Mouse (Mus musculus) kidney, postnatal 0 days (tissue): ENCODE data around the gene Gm10037. TPM values are rescaled to one million over a fixed set of nuclear protein-coding genes. Genes with fewer than 3 reads are reported as not detected.
A peak's percentile ranks its signal among the peaks of the same experiment; 100 is the strongest.
"Not testable (repeated sequence)": the region's sequence is repeated elsewhere in the genome, so short reads cannot be mapped to it uniquely, and the experiment has no call there.

Source experiments
- ATAC-seq: fragments of 200-750 bp; cut with Nextera tagmentation; replicated peaks from 2 replicates; pipeline ENCODE4 v1.8.0; 2017; ENCODE audit warnings: low read depth, moderate number of reproducible peaks, moderate TSS enrichment, moderate library complexity; ENCODE audit not compliant: low FRiP score
- DNase-seq: peaks from one replicate; pipeline ENCODE4 v3.0.0-alpha.2; 2016; ENCODE audit warnings: low spot score
- H3K27ac ChIP-seq: fragments of 300-500 bp; sonication (generic); 2 replicates; pipeline ENCODE4 v1.5.1; 2014; ENCODE audit warnings: mild to moderate bottlenecking
- H3K27me3 ChIP-seq: fragments of 300-500 bp; sonication (generic); 2 replicates; pipeline ENCODE4 v1.6.1; 2014; ENCODE audit warnings: low read length, mixed read lengths; ENCODE audit not compliant: insufficient read depth
- H3K36me3 ChIP-seq: fragments of 300-500 bp; sonication (generic); 2 replicates; pipeline ENCODE4 v1.6.1; 2014; ENCODE audit warnings: low read length, mixed read lengths; ENCODE audit not compliant: insufficient read depth
- H3K4me1 ChIP-seq: fragments of 300-500 bp; sonication (generic); replicated peaks from 2 replicates; pipeline ENCODE4 v1.6.1; 2014; ENCODE audit warnings: antibody characterized with exemption, low read length, mixed read lengths; ENCODE audit not compliant: insufficient read depth
- H3K4me2 ChIP-seq: fragments of 300-500 bp; sonication (generic); 2 replicates; pipeline ENCODE4 v1.6.1; 2014; ENCODE audit warnings: mild to moderate bottlenecking, low read length, moderate library complexity, mixed read lengths
- H3K4me3 ChIP-seq: fragments of 300-500 bp; sonication (generic); replicated peaks from 2 replicates; pipeline ENCODE4 v1.5.1; 2014; ENCODE audit warnings: low read depth, low read length
- H3K9ac ChIP-seq: fragments of 300-500 bp; sonication (generic); 2 replicates; pipeline ENCODE4 v1.6.1; 2014; ENCODE audit warnings: low read depth, low read length
- H3K9me3 ChIP-seq: fragments of 300-500 bp; sonication (generic); replicated peaks from 2 replicates; pipeline ENCODE4 v1.6.1; 2016; ENCODE audit warnings: low read length, inconsistent platforms, mixed read lengths
- CTCF ChIP-seq: IDR thresholded peaks from 2 replicates; pipeline ENCODE4 v1.5.1; 2016; ENCODE audit warnings: antibody characterized with exemption, low read depth, mild to moderate bottlenecking, moderate library complexity
- WGBS: fragments of 180-500 bp; shearing (Covaris S2); extraction: QIAGEN DNeasy Blood & Tissue Kit; methylation state at CpG from one replicate; pipeline ENCODE4 v1.1.7; 2014; 5-methylcytosine and 5-hydroxymethylcytosine counted together
- polyA plus RNA-seq: library from polyadenylated mRNA; unstranded; fragments of >200 nt; fragmentation: Nextera tagmentation; extraction: Ambion mirVana; gene quantifications from 2 replicates; pipeline ENCODE4 v1.2.1, GENCODE M21; 2015

The Gm10037 gene
- polyA plus RNA-seq, 1 experiment from 2014 or later = 2.5 TPM

DNA sequence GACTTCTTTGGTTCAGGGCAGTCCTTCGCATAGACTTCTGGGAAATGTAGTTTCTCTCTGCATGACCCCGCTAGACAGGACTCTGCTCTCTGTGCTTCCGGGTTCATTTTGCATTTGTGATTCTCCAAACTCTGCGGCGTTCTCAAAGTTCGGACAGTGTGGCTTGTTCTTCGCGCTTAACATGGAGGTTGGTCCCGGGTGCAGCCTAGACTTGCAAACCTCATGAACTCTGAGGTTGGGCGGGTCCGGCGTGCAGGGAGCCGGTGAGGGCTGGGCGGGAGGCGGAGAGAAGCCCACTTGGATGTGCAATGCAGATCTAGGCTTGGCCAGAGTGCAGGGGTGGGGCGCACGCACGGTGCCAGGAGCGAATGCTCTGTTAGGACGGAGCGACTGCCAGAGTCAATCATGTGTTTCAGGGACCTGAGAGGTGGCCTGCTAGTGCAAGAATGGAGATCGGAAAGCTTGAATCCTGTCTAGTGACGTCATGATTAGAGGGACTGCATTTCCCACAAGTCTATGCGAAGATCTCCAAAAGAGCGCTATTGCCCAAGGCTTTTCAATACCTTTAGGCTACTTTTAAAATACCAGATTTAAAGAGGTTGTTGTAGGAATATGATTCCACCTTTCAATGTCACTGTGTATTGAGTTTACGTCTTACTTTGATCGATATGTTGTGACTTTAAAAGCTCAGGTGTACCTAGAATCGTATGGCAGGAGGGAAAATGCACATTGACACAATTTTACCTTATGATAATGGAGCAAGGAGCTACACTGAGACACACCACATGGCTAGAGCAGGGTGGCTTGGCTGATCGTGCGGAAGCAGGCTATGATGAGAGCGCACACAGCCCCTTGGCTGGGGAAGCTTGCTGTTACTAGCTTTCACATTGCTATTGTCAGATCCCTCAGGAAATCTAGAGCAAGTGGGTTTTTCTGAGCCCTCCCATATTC, 16.9 kb upstream of the Gm10037 start, which contains the start of gene Zfp273:
Gene Zfp273 (plus strand): TSS at position 31 of the 951 bp plus-strand sequence.
- Histone ChIP-seq H3K9me3 (0 out of 2 replicates have a peak, but pooled peaks cover 2% of the 10 kb centered on the region), H3K9ac (peak within 1 kb of the TSS; percentile 66), H3K4me2 (peak within 1 kb of the TSS; percentile 69), H3K27ac (peak within 1 kb of the TSS; percentile 82), H3K4me1 (no peaks in the 10 kb centered on the region), H3K27me3 (no peaks in the 10 kb centered on the region), H3K4me3 (peak within 1 kb of the TSS; percentile 80), H3K36me3 (no peaks in the 10 kb centered on the region)
- peak; percentile 95 for DNase-seq
- TF ChIP-seq CTCF = no peak
- WGBS = 4% methylated on average over 31 of the region's 31 CpGs
- ATAC-seq = peak; percentile 96

DNA sequence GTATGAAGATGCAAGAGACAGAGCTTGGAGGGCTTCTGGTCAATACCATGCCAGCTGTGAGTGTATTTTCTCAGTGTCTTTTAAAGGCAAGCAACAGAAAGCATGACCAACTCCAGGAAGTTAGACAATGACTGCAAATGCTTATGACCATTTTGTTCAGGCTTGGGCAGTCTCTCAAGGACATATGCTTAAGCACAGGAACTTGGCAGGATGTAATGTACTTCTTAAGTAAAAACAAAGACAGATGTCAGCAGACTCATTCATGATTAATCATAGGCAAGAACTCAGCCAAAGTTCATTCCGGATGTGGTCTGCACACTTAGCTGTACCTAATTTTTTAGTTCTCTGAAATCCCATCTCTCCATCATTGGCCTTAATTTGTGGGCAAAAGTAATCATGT, 12.3 kb upstream of the Gm10037 start:
- H3K27me3 ChIP-seq = no peaks in the 10 kb centered on the region
- H3K4me2 ChIP-seq = no peak overlapping the region
- WGBS = 63% methylated on average over 1 of the region's 1 CpGs
- no peak overlapping the region for H3K4me3 ChIP-seq
- no peak for TF ChIP-seq CTCF
- H3K27ac ChIP-seq = no peak overlapping the region
- no peak overlapping the region for H3K9ac ChIP-seq
- H3K9me3 ChIP-seq = peaks cover 3% of the 10 kb centered on the region; the same call in 1 of the 2 replicates
- no peak for ATAC-seq
- no peak for DNase-seq
- 0 out of 2 replicates have a peak, but pooled peaks cover 4% of the 10 kb centered on the region for H3K36me3 ChIP-seq
- no peaks in the 10 kb centered on the region for H3K4me1 ChIP-seq

DNA sequence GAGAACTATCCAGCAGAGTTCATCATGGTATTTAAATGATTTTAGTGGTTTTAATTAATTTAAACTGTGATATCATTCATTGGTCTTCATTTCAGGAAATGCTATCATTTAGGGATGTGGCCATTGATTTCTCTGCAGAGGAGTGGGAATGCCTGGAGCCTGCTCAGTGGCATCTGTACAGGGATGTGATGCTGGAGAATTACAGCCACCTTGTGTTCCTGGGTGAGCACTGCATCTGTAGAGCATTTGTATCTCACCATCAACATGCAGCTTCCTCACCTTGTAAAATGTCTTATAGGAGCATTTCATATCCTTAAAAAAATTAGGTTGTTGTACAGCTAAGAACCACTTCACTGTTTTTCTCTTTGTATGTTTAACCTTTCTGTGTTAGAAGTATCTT, 2.2 kb downstream of the Gm10037 start:
- not testable (repeated sequence) for H3K36me3 ChIP-seq

DNA sequence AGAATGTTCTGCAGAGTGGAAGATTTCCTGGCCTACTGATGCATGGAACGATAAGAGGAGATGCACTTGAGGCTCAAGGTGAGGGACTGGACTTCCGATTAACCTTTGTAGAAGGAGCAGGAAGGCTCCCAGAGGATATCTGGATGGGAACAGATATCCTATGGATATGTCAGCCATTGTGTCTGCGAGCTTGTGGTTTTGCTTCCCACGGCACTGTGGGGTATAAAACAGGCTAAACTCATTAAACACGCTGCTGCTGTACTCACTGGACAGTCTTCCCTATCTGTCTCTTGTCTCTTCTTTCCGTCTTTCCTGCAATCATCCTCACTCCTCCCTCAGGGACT, 12.8 kb downstream of the Gm10037 start:
- Histone ChIP-seq H3K4me3 (0 out of 2 replicates have a peak overlapping the region, but pooled peaks have one; percentile 22), H3K4me2 (peak overlapping the region; percentile 58), H3K4me1 (no peaks in the 10 kb centered on the region), H3K9ac (peak overlapping the region; percentile 40; the same call in 1 of the 2 replicates), H3K36me3 (no peaks in the 10 kb centered on the region), H3K9me3 (no peaks in the 10 kb centered on the region), H3K27ac (no peak overlapping the region), H3K27me3 (no peaks in the 10 kb centered on the region)
- TF ChIP-seq CTCF = no peak
- no peak for DNase-seq
- WGBS = 43% methylated on average over 6 of the region's 6 CpGs
- peak; percentile 25; the same call in 1 of the 2 replicates for ATAC-seq

More for the DNA sequence above, 2.2 kb downstream of the Gm10037 start:
- H3K4me1 ChIP-seq, H3K4me3 ChIP-seq, H3K4me2 ChIP-seq, H3K27ac ChIP-seq, DNase-seq, H3K9ac ChIP-seq, H3K27me3 ChIP-seq, H3K9me3 ChIP-seq: not testable (repeated sequence)
- 0 out of 2 replicates have a peak, but pooled peaks have one; percentile 31 for ATAC-seq
- TF ChIP-seq CTCF = peak; percentile 58

DNA sequence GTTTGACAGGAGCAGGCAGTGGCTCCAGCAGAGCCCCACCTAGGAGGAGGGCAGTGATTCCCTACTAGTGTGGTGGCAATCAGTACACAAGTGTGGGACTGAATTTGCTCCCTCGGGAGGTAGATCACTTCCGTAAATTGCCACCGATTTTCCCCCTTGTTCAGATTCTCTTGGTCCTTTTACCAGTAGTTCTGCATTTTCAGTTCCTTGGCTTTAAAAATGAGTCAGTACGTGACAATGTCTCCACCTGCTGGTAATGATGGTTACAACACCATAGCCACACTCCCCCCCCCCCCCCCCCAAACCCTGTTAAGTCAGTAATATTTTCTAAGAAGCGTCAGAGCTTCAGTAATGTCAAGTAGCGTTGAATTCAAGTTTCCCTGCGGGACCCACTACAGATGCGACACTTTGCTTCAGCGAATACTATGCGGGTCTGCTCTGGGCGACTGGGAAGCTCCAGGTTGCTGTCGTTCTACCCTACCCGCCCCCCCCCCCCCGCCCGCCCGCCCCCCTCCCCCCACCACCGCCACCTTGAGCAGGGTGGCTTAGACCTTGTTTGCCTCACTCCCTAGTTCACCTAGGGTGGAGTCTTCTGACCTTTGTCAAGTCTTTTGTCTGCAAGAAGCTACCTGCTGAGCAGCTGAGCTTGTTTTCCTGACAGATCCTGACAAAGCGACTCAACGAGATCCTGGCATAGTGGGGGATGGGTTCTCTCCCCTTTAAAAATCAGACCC, 13.4 kb downstream of the Gm10037 start:
- Histone ChIP-seq H3K27ac (no peak overlapping the region), H3K27me3 (no peaks in the 10 kb centered on the region), H3K9me3 (no peaks in the 10 kb centered on the region), H3K36me3 (no peaks in the 10 kb centered on the region), H3K4me1 (no peaks in the 10 kb centered on the region), H3K9ac (peak overlapping the region; percentile 40; the same call in 1 of the 2 replicates), H3K4me3 (peak overlapping the region; percentile 22), H3K4me2 (peak overlapping the region; percentile 58)
- WGBS = under 1% methylated on average over 14 of the region's 19 CpGs
- peak; percentile 68 for ATAC-seq
- peak; percentile 72 for TF ChIP-seq CTCF
- peak; percentile 88 for DNase-seq

DNA sequence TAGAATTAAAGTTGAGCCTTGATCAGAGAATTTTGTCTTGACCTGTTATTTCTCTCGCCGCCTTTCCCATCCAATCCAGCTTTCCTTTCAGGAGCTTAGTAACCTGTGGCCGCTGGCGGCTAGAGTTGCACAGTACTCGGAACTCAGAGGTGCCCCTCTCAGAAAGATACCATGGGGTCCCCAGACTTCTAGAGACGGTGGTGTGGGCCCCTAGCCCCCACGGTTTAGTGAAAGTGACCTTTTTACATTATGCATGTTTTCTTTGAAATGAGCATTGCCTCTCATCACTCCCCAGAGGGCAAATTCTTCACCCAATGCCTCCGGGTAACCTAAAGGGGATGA, 13.9 kb downstream of the Gm10037 start:
- no peaks in the 10 kb centered on the region for H3K36me3 ChIP-seq
- ATAC-seq (no peak), DNase-seq (no peak)
- no peaks in the 10 kb centered on the region for H3K9me3 ChIP-seq
- no peak overlapping the region for H3K27ac ChIP-seq
- H3K9ac ChIP-seq = no peak overlapping the region; the same call in 1 of the 2 replicates
- peak overlapping the region; percentile 22 for H3K4me3 ChIP-seq
- H3K4me2 ChIP-seq = peak overlapping the region; percentile 58
- 23% methylated on average over 8 of the region's 8 CpGs for WGBS
- TF ChIP-seq CTCF = no peak
- no peaks in the 10 kb centered on the region for H3K4me1 ChIP-seq
- H3K27me3 ChIP-seq = no peaks in the 10 kb centered on the region
